Mouse (Mus musculus): ENCODE data around the gene Fbxl7. TPM values are rescaled to one million over a fixed set of nuclear protein-coding genes. Genes with fewer than 3 reads are reported as not detected.

The Fbxl7 gene
- total RNA-seq, 2 experiments from 2014 or later = 2.3 to 2.5 TPM

DNA sequence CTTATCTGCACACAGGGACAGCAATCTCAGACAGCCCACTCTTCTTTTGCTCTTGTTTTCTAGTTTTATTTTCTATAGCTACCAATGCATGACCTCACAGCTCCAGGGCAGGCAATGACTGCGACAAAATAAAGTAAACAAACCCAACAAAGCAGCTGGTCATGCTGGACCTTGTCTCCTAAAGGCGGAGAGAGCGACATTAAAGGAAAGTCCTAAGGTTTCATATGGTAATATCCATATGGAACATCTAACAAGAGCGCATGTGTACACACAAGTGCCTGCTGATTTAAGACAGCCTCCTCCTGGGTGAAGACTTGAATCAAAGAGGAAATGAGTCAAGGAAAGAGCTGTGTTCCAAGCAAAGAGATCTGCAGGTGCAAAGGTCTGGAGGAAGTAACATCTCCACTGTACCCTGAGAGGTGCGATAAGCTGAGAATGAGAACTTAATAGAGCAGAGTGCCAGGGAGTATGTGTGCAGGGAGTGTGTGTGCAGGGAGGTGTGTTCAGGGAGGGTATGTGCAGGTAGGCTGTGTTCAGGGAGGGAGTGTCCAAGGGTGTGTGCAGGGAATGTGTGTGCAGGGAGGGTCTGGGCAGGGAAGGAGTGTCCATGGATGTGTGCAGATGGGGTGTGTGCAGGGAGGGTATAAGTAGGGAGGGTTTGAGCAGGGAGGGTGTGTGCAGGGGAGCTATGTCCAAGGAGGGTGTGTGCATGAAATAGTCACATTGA lies 193.3 kb downstream of the Fbxl7 start:
- DNase-seq = no peak

DNA sequence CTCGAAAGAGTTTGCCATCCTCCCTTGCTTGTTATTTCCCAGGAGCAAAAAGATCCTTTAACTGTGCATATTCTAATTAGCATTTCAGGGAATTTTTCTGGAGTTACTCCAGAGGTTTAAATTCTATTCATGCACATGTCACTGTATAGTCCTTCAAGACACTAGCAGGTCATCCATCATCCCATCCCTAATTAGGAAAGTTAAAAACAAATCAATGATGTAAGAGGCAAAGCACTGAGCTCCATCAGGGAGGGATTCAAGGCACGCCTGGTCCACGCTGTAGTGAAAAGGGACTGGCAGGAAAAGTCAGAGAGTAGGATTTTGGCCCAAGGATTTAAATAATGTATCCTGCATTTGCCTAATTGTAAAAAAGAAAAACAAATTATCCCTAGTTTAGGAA lies 202.3 kb downstream of the Fbxl7 start:
- DNase-seq = no peak

DNA sequence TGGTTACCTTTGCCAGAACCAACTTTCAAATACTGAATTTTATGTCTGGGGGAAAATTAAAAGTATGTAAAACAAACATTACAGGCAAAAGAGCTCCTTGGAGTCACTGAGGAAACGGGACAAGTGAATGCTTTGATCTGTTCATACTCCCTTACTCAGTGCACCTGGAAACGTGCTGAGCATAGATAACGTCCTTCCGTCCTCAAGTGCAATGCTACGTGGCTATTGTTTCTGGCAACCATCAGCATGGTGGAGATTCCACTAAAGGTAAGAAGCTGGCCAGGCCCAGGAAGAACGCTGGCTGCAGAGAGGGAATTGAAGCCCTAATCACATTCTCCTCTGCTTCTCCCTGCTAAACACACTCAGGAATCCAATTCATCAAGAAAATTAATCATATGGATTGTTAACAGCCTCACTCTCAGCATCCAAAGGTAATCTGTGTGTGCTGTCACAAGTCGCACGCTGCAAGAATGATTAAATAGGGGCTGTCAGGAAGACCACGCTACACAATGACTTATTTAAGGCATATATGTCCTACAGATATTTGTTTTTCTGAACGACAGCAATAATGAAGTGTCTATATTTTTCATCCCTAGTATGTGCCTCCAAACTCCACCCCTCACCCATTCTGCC lies 206.8 kb downstream of the Fbxl7 start:
- DNase-seq = no peak

DNA sequence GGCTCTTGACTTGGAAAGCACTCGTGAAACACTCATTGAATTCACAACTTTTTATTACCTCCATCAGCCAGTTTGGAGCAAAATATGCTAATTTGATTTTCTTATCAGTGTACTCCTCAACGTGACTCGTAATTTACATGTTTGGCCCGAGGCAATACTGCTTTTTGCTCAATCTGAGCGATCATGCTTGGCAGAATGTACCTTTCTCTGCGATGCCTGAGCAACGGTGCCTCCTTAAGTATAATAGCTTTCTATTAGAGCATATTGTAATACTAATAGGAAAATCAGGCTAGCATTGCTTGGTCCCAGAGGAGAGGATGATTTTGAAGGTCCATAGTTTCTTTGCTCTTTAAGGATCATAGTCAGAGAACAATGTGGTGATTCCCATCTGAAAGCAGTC lies 207.7 kb downstream of the Fbxl7 start:
- no peak for DNase-seq

DNA sequence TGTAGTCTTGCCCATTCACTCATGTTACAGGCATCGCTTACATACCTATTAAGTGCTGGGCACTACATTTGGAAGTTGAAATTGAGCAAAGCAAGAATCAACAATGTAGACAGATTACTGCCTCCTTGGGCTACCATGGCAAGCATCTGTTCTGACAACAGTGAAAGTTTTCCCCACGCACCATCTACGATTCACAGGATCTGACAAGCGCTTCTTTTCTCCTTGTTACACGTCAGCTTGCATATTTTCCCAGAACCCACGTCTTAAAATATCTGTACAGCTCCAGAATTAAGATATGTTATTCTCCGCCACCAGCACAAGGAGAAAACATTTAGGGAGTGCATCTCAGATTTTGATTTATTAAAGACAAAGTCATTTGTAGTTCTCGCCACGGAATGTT lies 213.1 kb downstream of the Fbxl7 start:
- DNase-seq = no peak

DNA sequence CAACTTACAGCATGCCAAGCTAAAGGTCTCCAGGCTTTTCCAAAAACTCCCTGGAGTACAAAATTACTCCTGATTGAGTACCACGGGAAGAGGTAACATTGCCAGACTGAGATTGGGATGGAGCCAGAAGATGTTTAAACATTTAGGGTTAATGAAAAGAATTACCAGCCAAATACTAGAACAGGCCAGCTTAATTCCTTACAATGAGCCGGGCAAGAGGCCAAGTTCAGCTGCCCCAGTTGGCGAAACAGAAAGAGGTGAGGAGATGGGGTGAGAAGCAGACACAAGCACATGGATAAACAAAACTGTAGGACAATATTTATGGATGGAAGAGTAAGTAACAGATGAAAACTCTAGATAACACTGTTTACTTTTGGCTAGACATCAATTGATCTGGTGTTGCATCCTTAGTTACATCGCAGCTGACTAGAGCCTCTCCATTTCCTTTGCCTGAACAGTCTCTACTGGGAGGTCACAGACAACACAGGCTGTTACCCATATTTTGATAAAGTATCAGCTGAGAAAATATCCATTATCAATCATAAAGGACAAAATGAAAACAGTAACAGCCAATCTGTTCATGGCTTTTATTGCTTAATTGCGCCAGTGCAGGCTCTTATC lies 222.0 kb downstream of the Fbxl7 start:
- peak; percentile 7 to 14 for DNase-seq

DNA sequence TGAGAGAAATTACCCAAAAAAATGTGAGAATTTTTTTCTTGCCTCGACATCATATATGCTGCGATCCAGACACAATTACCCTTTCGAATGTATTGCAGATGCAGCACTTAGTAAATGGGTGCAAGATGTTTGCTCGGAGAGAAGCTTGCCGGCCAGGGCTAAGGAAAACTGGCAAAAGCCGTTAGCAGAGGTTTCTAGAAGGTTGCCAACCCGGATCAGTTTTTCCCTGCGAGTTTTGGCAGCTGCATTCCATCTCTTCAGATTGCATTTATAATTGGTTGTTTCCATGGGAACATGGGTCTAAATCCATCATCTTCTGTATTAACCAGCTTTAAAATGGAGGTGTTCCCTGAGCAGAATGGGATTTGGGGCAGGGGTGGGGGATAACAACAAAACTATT lies 240.4 kb downstream of the Fbxl7 start:
- no peak for DNase-seq

DNA sequence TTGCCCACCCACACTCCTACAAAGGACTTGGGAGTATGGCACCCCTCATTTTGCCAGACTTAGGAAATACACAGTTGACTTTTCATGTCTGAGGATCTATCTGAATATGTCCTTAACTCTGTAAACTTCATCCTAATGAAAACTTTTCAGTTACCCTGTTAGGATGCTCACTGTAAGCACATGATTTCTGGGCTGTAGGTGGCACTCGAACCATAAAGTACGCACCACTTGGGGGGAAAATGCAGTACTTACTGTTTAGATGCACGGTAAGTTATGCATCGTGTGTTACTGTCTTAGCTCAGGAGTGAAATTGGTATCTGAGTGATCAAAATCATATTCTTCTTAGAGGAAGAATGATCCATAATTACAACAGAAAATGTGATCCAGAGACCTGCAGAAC lies 252.8 kb downstream of the Fbxl7 start:
- DNase-seq = no peak

DNA sequence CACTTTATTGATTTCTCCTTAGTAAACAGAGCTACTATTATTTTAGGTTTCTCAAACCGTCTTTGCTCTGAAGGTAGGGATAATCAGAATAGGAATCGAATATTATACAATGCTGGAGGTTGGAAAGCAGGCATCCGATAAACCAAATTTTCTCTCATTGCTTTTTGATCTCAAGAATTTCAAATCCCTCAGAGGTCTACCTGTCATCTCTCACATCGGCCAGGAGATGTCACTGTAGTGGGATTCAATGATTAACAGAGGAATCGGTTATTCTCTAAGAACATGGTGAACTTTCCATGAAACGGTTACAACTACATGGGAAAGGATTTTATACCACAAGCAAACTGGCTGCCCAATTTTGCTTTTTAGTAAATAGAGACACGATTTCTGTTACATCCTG lies 255.7 kb downstream of the Fbxl7 start:
- DNase-seq = no peak

DNA sequence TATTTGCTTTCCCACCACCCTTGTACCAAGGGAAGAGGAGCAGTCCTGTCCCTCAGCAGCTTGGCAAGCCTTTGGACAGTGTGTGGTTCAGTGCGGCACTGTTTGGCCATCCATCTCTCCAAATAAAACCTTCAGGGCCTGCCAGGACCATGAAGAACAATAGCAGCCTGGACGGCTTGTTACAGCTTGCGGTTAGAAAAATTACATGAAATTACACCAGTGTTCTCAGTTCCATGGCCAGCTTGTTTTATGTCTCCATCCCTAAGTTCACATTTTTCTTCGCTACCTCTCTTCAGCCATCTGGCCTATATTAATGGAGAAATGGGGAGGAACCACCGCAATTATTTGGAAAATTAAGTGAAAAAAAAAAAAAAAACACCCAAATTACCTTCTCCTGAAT lies 259.8 kb downstream of the Fbxl7 start:
- no peak for DNase-seq

DNA sequence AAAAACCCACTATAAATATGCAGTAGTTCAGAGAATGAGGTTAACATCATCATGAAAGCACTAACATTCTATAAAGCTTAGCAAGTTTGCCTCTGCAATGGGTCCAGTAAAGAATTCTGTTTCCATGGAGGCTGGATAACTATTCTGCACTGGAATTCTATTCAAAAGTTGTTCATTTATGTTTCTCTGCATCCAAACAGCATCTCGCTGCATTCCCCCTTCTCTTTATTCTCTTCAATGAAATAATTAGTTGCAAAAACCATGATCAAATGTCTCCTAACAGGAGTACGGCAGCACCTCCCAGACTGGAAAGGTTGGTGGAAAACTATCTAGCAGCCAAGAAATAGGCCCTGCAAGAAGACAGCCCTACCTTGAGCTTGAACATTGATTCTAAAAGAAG lies 267.2 kb downstream of the Fbxl7 start:
- no peak for DNase-seq

DNA sequence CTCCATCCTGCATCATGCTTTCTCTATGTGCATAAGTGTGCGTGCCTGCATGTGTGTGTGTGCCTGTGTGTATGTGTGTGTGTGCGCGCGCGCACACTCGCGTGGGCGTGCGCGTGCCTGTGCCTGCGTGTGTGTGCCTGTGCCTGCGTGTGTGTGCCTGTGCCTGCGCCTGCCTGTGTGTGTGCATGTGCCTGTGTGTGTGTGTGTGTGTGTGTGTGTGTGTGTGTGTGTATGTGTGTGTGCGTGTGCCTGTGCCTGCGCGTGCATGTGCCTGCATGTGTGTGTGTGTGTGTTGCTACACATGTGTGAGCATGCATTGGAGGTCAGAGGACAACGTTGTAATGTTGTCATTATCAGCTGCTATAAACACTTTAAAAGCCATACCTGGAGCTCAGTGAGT lies 272.1 kb downstream of the Fbxl7 start:
- no peak for DNase-seq

DNA sequence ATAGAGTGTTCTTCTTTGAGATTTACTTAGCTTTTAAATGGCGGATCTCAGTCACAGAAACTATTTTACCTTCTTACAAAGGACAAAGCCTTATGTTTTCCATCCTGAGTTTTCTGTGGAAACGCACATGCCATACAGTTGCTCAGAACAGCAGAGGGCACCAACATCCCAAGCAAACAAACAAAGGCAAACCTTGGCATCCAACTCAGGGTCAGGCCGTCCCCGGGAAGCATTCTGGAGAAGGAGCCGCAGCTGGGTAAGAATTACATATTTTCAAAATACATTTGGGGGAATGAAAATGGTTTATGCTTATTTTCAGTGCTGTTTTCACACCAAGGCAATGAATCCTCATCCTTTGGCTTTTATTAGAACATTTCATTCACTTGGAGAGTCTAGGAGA lies 275.1 kb downstream of the Fbxl7 start:
- peak; percentile 67 to 80 for DNase-seq

DNA sequence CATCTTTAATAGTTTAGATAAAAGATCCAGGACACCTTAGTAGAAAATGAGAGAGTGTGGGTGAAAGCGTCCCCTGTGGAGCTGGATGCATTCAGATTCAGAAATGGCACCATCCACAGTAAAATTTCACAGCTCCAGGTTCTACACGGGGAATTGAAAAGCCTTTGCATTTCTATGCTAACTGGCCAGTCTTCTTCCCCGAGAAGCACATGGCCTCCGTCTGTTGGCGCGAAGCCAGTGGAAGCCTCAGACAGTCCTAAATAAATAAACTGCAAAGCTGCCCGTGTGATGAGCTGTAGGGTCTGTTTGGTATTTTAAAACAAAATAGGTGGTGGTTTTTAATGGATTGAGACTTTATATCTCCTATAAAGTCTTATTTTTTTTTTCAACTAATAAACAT lies 276.2 kb downstream of the Fbxl7 start:
- peak; percentile 26 to 60 for DNase-seq

DNA sequence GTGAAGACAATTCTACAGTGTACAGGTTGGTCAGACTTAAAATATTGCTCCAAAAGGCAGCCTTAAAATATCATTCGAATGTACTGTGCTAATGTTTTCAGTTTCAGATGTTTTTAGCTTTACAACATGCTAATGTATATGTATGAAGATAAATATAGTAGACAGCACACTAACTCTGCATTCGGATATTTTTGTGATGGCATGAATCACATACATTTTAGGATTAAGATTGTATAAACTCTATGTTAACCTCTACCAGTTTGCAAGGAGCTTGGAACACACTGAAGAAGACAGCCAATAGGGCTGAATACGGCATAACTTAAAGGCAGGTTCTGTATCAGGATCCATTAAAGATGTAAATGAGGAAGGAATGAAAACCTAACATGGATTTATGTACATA lies 299.1 kb downstream of the Fbxl7 start:
- DNase-seq = no peak

DNA sequence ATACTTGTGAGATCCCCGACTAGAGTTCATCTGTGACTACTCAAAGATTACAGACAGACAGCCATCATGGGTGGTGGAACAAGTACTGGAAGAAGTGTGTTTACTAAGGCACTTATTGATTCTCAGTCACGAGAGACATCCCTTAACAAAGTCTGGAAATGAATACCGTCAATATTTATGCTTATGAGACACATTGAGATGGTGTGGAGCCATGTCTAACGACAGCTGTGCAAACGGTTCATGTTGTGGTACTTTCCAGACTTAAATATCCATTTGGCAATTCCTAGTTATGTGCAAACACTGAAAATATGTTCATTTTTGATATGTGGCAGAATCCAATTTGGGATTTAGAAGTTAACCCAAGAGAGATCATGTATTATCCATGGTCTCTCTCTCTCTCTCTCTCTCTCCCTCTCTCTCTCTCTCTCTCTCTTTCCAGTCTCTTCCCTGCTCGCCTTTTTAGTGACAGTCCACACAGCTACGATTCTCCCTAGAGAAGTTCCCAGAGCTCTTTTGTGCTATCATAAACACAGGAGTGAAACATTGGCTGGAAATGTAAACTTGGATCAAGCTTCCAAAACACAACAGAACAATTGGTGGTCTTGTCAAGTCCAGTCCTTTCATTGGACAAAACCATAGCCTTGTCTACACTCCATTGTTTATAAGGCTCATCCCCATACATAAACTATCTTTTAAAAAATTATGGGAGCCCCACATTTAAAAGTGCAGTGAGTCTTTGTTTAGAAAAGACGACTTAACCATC lies 315.3 kb downstream of the Fbxl7 start:
- DNase-seq = no peak

DNA sequence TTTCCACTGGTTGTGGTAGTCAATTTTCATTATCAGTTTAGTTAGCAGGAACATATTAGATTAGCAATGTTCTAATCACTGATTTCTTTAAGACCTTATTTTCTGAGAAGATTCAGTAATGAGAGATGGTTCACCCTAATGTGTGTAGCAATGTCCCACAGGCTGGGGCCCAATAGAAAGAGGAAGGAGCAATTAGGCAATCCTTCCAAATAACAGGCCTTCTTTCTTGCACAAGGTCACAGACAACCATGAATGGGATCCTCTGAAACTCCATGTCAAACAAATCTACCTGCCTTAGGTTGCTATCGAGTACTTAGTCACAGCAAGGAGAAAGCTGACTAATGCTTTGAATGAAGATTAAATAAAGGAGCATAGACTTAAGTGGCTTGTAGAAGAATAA lies 316.9 kb downstream of the Fbxl7 start:
- no peak for DNase-seq

DNA sequence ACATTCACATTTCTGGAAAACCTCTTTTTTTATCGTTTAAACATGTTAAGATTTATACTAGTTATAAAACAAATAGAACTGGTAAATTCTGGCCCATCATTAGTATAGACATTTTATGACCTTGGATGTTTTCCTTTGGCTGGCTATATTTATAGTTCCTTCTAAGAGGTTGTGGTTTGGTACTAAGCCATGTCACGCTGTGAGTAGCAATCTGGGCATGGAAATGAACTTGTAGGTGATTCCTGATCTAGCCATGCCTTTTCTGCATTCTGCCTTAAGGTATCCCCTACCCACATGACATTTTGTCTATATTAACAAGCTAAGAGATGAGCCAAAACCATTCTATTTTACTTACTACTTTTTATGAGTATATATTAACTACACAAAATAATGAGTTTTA lies 329.3 kb downstream of the Fbxl7 start:
- DNase-seq = no peak

DNA sequence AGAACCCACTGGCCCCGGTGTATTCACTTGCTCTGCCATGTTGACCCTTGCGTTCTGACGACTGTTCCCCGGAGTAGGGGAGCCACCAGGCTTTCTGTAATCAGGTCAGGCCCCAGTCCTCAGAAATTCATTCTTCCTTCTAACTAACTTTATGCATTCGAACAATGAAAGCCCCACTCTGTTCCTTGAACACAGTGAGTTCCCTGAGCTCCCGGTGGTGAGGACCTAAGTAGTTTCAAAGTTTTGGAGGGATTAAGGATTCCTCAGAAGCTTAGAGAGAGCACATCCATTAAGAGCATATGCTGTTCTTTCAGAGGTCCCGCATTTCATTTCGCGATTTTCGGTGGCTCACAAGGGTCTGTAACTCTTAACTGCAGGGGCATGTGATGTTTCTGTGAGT lies 341.8 kb downstream of the Fbxl7 start:
- DNase-seq = no peak

DNA sequence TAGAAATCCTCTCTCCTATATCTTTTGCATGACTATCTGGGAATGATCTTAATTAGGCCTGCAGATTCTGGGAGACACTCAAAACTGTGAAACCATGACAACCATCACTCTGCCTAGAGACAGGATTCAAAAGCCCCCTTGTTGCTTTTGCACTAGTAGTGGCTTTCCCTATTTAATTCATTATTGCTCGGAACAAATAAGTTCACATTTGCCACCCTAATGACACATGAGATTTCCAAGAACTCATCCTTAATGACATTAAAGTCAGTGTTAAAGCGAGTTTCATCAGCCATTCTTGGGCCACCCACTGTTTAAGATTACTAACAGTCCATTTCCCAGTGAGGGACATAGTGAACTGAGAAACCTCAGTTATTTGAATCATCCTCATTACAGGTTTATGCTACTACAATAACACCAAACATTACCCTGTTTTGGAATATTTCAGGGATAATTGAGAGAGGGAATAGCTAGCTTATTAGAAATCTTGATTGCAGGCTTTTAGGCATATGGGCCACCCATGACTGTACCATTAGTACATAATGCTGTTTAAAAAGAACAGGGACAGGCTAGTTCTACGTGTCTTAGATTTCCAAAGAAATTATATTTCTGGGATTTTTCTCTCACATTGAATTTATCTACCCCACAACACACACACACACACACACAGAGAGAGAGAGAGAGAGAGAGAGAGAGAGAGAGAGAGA lies 361.2 kb downstream of the Fbxl7 start:
- no peak for DNase-seq

DNA sequence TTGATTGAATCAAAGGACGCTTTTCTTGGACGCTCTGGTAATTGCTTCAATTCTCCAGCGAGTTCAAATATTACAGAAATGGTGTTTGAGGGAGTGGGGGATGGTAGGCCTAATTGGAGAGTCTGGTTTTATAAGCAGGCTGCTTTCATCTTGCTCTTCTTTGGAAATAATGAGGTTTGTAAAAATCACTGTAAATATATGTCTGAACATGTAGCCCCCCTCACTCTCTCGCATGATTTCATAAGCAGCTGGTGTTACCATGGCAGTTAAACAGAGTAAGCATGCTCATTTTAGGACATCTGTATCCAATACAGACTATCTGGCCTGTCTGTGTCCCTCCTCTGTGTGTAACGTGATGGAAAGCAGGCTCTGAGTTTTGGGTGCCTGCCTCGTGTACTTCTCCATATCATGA lies 376.2 kb downstream of the Fbxl7 start:
- peak; percentile 5 to 9 for DNase-seq

DNA sequence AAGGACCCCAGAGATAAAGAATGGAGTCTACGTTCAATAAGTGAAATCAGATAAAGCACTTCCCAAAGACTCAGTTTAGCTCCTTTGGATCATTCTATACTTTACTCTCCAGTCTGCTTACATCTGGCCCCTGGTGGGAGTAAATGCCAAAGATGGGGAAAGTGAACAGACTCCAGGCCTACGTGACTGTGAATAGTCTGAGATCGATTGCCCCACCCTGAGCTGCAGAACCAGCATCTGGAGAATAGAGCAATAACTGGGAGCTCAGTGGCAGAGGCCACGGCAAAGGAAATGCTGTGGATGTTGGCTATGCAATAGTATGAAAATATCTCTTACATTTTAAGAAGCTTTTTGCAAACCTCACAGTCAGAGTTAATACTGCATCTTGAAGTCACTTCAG lies 394.4 kb downstream of the Fbxl7 start:
- no peak for DNase-seq

Data from heart, adult 18-20 months (tissue).